Mouse (Mus musculus) brain, adult 2 months (tissue): ENCODE data around the gene March6.

ENCODE experiments used
- DNase-seq: peaks from one replicate; pipeline ENCODE4 v3.0.0; 2011; ENCODE audit warnings: low read depth, low spot score

March6 gene

DNA sequence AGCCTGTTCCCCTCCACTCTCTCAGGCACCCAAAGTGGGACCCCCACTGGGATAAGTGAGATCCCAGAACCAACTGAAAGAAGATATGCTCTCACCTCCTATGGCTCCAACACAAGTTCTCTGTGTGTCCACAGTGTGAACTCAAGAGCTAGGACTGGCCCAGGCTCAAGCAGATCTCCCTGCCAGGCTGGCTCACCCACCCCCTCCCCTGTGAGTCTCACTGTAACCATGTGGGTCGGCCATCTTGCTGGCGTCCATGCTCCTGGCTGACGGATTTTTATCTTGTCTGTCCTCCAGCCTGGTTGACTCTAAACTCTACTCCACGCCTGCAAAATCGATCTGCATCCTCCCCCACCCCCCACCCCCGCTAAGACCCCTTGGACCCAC lies 113.5 kb downstream of the March6 start:
- DNase-seq = peak; percentile 58

DNA sequence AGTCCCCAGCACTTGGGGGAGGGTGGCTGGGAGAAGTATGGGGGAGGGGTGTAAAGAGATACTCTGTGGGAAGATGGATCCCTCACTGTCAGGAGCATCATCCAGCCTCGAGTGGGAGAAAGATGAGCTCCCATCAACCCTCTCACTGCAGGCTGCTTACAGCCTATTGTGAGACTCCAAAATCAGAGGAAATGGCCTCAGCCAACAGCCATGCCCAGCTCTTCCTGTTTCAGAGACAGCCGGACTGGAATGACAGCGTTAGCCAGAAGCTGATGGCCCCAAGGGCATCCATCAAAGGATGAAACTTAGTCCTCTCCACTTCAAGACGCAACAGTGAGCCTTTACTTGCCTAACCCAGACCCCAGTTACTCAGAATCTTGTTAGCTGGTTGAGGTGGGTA lies 115.7 kb downstream of the March6 start:
- no peak for DNase-seq

DNA sequence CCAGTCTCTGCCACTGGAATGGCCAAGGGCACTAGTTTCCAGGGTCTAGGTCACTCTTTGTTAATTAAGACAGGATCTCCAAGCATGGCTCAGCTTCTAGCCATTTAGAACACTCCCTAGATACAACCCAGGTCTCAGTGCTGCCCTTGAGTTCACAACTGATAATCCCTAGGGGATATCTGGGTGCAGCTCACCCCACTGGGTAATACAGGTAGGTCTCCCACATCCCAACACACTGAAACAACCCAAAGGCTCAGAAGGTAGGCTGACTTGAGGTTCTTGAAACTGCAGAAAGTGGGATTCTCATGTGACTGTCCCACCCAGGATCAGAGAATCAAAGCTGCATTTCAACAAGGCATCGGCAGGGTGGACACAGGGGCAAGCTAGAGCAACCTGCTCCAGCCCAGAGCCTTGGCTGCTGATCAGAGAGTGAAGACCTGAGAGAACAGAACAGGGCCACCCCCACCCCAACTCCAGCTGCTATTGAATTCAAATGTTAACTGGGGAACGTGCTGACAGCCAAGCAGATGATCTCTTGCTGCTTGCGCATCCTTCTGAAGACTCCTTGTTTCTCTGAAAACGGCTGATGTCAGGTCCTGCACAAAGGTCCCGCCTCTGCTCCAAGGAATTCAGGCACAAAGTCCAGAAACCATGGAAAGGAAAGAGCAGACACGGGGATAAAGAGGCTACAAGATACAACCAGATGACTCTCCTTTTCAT lies 116.5 kb downstream of the March6 start:
- DNase-seq = no peak

DNA sequence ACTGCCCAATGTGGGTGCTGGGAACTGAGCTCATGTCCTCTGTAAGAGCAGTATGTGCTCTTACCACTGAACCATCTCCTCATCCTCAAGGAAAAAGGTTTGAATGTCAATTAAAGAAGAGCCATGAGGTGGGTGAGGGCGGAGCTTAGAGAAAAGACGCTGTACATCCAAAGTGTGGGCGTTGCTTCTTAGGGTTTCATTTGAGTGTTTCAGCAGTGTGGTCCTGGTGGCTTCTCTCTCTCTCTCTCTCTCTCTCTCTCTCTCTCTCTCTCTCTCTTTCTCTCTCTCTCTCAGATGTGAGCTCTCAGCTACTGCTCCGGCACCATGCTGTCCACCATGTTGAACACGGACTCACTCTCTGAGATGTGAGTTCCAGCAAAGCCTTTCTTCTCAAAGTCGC lies 117.2 kb downstream of the March6 start:
- no peak for DNase-seq

DNA sequence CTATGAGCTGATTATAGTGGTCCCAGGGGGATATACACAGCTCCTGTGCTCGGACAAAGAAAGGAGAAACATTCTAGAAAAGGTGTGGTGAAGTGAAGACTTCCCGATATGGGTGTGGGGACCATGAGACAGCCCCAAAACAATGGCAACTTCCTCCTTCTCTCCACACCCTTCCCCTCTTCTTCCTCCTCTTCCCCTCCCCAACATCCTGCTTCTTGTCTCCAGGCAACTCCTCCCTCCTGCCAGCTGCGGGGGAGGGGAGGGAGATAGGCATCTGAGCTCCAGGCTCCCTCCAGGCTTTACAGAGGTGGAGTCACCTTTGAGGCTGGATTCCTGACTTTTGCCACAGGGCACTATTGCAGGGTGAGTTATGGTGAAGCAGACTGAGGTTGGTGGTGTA lies 117.9 kb downstream of the March6 start:
- DNase-seq = no peak

DNA sequence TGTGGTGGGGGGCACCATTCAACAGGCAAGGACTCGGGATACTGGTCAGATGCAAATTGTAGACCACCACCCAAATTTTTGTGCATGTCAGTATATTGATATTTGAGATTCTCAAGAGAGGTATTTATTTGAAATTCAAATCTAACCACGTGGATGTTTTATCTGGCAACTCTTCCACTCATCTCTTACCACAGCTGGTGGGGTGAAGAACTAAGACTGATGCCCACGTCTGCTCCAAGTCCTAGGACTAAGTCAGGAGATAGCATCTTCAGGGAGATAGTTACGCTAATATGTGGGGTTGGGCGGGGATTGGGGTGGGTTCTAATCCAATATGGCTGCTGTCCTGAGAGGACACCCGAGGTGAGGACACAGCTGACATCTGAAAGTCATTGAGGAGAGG lies 118.4 kb downstream of the March6 start:
- no peak for DNase-seq

DNA sequence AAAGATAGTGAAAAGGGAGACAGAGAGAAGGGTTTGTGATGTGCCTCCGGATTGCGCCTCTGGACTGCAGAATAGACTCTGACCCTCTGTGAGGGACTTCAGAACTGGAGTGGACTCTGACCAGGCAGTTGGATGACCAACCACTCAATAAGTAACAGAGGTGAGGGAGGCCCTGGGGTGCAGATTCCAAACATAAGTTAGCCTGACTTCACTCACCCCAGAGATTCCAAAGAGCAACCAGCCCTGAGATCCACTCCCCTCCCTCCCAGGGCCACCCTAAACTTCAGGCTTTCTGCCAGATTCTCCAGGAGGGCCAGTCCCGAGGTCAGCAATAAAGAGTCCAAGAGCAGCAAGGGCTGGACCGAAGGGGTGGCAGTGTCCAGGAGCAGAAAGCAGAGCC lies 123.4 kb downstream of the March6 start:
- DNase-seq = no peak

DNA sequence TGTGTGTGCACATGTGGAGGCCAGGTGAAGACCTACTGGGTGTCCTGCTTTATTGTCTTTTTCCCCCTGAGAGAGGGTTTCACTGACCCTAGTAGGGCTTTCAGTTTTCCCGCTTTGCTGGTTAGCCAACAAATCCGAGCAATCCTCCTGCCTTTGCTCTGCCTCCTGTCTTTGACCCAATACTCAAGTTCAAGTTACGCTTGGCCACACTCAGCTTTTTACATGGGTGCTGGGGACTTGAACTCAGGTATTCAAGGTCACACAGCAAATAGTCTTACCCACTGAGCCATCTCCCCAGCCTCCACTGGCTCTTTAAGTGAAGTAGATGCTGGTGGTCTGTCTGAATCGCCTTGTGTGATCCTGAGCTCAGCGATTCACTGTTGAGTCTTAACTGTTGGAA lies 124.0 kb downstream of the March6 start:
- DNase-seq = no peak
